In genomic region chr10:22158310-22158999, GRCm38 (mm10) we compare ENCODE assay signal across 9 mouse cellular contexts. TPM values are rescaled to one million over a fixed set of nuclear protein-coding genes. Genes with fewer than 3 reads are reported as not detected.
DNase-seq lines count a peak whose midpoint lies in the region; ATAC-seq and TF ChIP-seq lines count a peak whose summit lies in the region.
"Not testable (repeated sequence)": the region's sequence is repeated elsewhere in the genome, so short reads cannot be mapped to it uniquely, and the experiment has no call there.
"Had no signal": no experiment of that assay in that cellular context is flagged by ENCODE, and none has a peak within 500 bp of the region (broad histone marks: within the 10 kb centered on the region; RNA-seq: fewer than 3 reads in every experiment).

Raet1e (plus strand) TSS chr10:22158569.
H60b (plus strand) TSS chr10:22158586.

- H3K4me1 ChIP-seq in hindbrain, embryonic 15.5 days (replicated peaks) = peaks cover 12% of the 10 kb centered on the region
- H3K4me1 ChIP-seq in lung, postnatal 0 days (ENCODE audit: insufficient read depth, low read depth, low read length); thymus, adult 2 months (replicated peaks; ENCODE audit: control insufficient read depth, insufficient read depth, low read length): not testable (repeated sequence)

- DNase-seq in Muller cell, postnatal 12 days (ENCODE audit: inconsistent ontology term) = peak; percentile 82
- peak; percentile 78 for DNase-seq in embryo, embryonic 10 days (ENCODE audit: low spot score)
- peak; percentile 57 for DNase-seq in large intestine, adult 2 months (ENCODE audit: low read depth, low spot score)
- peak; percentile 89 for DNase-seq in lung, postnatal 0 days (ENCODE audit: low spot score)
- peak; percentile 64 for DNase-seq in neural tube, embryonic 10.5 days (ENCODE audit: extremely low spot score, low spot score)
- DNase-seq in thymus, adult 2 months = not testable (repeated sequence)

- TF ChIP-seq CTCF in lung, postnatal 0 days (IDR thresholded peaks at IDR 0.05) = peak; percentile 57
- TF ChIP-seq CTCF in thymus, adult 2 months (IDR thresholded peaks at IDR 0.05; ENCODE audit: borderline replicate concordance, control insufficient read depth, extremely low read depth, insufficient read depth, low read length, poor library complexity) = not testable (repeated sequence)

- not testable (repeated sequence) for H3K36me3 ChIP-seq in hindbrain, embryonic 15.5 days; lung, postnatal 0 days (ENCODE audit: insufficient read depth, low read length); thymus, adult 2 months (ENCODE audit: control insufficient read depth, insufficient read depth, low read length)

- H3K4me3 ChIP-seq in hindbrain, embryonic 15.5 days = peak within 1 kb of the TSS; percentile 31
- H3K4me3 ChIP-seq in lung, postnatal 0 days (ENCODE audit: low read depth, low read length) = peak within 1 kb of the TSS; percentile 25
- peak within 1 kb of the TSS; percentile 0; the same call in 1 of the 2 replicates for H3K4me3 ChIP-seq in thymus, adult 2 months (ENCODE audit: control insufficient read depth, insufficient read depth, low read length)

- WGBS in hindbrain, embryonic 15.5 days = under 1% methylated on average over 48 of the region's 48 CpGs
- WGBS in large intestine, adult 2 months = 1% methylated on average over 48 of the region's 48 CpGs
- under 1% methylated on average over 47 of the region's 48 CpGs for WGBS in lung, postnatal 0 days
- WGBS in thymus, adult 2 months = 2% methylated on average over 48 of the region's 48 CpGs

- H3K9me3 ChIP-seq in hindbrain, embryonic 15.5 days; lung, postnatal 0 days (ENCODE audit: low read length): not testable (repeated sequence)

- not testable (repeated sequence) for H3K9ac ChIP-seq in hindbrain, embryonic 15.5 days; lung, postnatal 0 days (replicated peaks; ENCODE audit: low read depth)

- not testable (repeated sequence) for TF ChIP-seq POLR2A in thymus, adult 2 months (IDR thresholded peaks at IDR 0.05; ENCODE audit: control insufficient read depth, extremely low read depth, insufficient read depth, low read length, poor library complexity)

- peak within 1 kb of the TSS; percentile 53 for H3K4me2 ChIP-seq in hindbrain, embryonic 15.5 days
- H3K4me2 ChIP-seq in lung, postnatal 0 days (replicated peaks; ENCODE audit: low read depth, low read length) = peak within 1 kb of the TSS; percentile 55

- H3K27ac ChIP-seq in hindbrain, embryonic 15.5 days (replicated peaks); lung, postnatal 0 days (ENCODE audit: low read length); thymus, adult 2 months (ENCODE audit: control insufficient read depth, insufficient read depth, low read length): not testable (repeated sequence)

- not testable (repeated sequence) for TF ChIP-seq EP300 in lung, postnatal 0 days (IDR thresholded peaks at IDR 0.05)

- H3K27me3 ChIP-seq in hindbrain, embryonic 15.5 days = peaks cover 51% of the 10 kb centered on the region
- H3K27me3 ChIP-seq in lung, postnatal 0 days (replicated peaks; ENCODE audit: insufficient read depth, low read length) = peaks cover 27% of the 10 kb centered on the region
- peaks cover 24% of the 10 kb centered on the region for H3K27me3 ChIP-seq in thymus, adult 2 months (ENCODE audit: control insufficient read depth, insufficient read depth, low read length)

- peak; percentile 93 for ATAC-seq in granulocyte monocyte progenitor cell, adult 5-6 weeks (replicated peaks; ENCODE audit: poor library complexity, severe bottlenecking)
- ATAC-seq in hindbrain, embryonic 15.5 days (ENCODE audit: low FRiP score, low read depth) = peak; percentile 72
- peak; percentile 95 for ATAC-seq in lung, postnatal 0 days

RNA-seq across cellular contexts. Expression of gene Raet1e, which starts in this region (rescaled TPM):
- total RNA-seq in granulocyte monocyte progenitor cell, adult 5-6 weeks (2014; fragmentation: Nextera tagmentation) = 0.97 TPM in 1 of 2 replicates, not detected in the other
- 0.65 and 1.5 TPM in 2 replicates for total RNA-seq in granulocyte monocyte progenitor cell, adult 5-6 weeks (2017)
- polyA plus RNA-seq in hindbrain, embryonic 15.5 days (2015; fragmentation: Nextera tagmentation; extraction: Ambion mirVana) = 0.75 and 1.0 TPM in 2 replicates
- polyA plus RNA-seq in large intestine, adult 2 months (2012; rRNA removed) = 0.77 and 1.5 TPM in 2 replicates
- polyA plus RNA-seq in lung, postnatal 0 days (2015; fragmentation: Nextera tagmentation; extraction: Ambion mirVana) = 4.6 and 5.1 TPM in 2 replicates
- polyA plus RNA-seq in thymus, adult 2 months (2012; rRNA removed) = 0.33 and 0.38 TPM in 2 replicates
- polyA plus RNA-seq: erythroblast, embryonic 14.5 days had no signal

RNA-seq across cellular contexts. Expression of gene H60b, which starts in this region (rescaled TPM):
- total RNA-seq in granulocyte monocyte progenitor cell, adult 5-6 weeks (2014; fragmentation: Nextera tagmentation) = not detected in 2 replicates
- not detected in 2 replicates for total RNA-seq in granulocyte monocyte progenitor cell, adult 5-6 weeks (2017)
- 0.58 and 0.80 TPM in 2 replicates for polyA plus RNA-seq in hindbrain, embryonic 15.5 days (2015; fragmentation: Nextera tagmentation; extraction: Ambion mirVana)
- polyA plus RNA-seq in large intestine, adult 2 months (2012; rRNA removed) = not detected in 2 replicates
- polyA plus RNA-seq in lung, postnatal 0 days (2015; fragmentation: Nextera tagmentation; extraction: Ambion mirVana) = 0.19 and 0.25 TPM in 2 replicates
- polyA plus RNA-seq in thymus, adult 2 months (2012; rRNA removed) = not detected in 2 replicates
- polyA plus RNA-seq: erythroblast, embryonic 14.5 days had no signal
